Mouse (Mus musculus): Measurements from ENCODE around the gene Gm45213.

Gm45213 gene

DNA sequence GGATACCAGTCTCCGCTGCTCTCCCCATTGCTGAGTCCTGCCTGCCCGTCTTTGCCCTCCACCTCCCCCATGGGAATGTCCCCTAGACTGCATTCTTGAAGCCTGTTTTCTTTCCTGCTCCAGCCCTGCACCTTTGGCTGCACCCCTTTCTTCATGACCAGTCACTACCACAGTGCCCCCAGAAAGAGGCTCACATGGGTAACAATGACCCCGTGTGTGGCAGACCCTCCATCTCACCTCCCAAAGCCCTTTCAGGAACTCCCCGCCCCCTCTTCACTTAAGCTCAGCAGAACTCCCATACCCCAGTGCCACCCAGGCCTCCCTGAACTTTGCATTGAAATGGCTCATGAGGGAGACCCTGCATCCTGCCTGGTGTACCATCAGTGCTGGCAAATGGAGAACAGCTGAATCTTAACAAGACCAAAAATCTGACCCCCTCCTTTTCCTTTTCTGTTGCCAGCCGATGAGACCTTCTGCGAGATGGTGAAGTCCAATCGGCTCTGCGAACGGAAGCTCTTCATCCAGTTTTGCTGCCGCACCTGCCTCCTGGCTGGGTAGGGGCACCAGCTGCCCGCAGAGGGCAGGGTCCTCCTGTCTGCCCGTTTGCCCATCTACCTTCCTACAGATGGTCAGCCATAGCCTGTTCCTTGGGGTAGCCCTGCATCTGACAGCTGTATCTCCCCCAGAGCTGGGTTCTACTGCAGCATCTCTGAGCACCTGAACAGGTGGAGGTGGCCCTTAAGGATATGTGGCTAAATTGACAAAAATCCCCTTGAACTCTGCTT is 5.2 kb downstream of the Gm45213 start:
- no peak for DNase-seq (ENCODE audit: inconsistent ontology term)

DNA sequence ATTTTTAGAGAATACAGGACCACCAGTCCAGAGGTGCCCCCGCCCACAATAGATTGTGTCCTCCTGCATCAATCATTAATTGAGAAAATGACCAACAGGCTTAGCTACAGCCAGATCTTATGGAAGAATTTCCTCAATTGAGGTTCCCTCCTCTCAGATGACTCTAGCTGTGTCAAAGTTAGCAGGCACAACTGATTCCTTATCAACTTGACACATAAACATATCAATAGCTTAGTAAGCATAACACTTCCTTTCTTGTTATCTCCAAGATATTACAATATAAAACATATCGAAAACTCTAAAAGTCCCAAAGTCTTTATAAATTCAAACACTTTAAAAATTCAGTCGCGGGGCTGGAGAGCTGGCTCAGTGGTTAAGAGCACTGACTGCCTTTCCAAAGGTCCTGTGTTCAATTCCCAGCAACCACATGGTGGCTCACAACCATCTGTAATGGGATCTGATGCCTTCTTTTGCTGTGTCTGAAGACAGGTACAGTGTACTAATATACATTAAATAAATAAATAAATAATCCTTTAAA is 10.6 kb downstream of the Gm45213 start:
- no peak for DNase-seq (ENCODE audit: inconsistent ontology term)

DNA sequence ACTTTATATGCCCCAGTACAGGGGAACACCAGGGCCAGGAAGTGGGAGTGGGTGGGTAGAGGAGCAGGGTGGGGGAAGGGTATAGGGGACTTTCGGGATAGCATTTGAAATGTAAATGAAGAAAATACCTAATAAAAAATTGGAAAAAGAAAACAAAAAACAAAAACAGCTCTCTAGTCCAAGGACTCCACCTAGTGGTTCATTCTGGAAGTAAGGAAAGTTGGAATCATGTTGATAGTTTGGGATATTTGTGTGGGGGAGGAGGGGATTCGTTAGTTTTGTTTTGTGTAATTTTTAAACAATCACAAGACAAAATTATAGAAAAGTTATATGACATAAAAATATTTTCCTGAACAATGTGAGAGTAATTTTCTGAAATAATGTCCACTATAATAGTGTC is 12.0 kb downstream of the Gm45213 start:
- peak; percentile 11 for DNase-seq (ENCODE audit: inconsistent ontology term)

DNA sequence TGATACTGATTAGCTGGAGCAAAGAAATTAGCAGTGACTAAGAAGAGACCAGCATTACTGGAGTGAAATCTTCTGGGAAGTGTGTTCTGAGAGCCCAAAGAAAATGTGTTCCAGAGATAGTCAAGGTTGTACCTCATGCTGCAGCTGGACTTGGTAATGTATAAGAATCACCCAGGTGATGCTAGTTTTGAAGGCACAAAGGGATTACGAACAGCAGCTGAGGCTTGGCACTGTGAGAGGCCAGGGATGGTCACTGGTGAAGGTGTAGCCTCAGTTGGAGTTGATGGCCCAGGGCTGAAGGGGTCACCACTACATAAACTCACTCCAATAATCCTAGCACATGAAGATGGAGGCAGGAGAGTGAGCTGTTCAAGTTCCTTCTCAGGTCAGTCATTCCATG is 15.3 kb downstream of the Gm45213 start, which contains the start of gene Snrpa1:
TSS of gene Snrpa1 (plus strand) at position 301 of the 400 bp plus-strand sequence.
- no peak for DNase-seq (ENCODE audit: inconsistent ontology term)

DNA sequence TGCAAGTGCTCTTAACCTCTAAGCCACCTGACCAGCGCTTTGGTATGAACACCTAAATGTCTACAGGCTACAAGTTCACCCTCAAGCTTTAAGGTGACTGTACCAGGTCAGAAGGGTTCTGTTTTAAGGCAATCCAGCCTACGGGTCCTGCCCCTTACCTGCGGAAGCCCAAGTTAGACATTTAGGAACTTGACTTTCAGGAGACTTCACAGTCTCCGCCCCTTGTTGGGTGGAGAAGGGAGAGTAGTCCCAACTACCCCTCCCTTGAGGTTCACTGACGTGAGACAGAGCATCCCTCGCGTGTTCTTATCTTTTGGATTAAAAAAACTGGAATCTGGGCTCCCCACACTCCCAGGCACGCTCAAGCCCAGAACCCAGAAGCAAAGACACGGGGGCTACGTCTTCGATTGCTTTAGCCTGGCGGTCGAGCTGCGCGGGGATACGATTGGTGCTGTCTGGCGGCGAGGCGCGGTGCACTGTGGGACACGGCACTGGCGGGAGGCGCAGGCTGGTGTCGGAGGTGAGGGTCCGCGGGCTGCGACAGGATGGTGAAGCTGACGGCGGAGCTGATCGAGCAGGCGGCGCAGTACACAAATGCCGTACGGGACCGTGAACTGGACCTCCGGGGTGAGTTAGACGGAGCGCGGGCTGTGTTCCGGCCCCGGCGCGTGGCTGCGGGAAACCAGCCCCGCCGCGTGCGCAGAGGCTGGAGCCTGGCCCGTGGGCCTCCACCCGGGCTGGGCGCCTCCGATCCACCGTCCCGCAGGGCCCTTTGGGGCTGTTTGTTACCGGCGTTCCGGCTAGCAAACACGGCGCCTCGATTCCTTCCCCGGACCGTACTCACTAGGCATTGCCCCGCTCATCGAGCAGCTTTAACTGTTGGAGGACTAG is 16.9 kb downstream of the Gm45213 start:
- DNase-seq (ENCODE audit: inconsistent ontology term): peak; percentile 87

DNA sequence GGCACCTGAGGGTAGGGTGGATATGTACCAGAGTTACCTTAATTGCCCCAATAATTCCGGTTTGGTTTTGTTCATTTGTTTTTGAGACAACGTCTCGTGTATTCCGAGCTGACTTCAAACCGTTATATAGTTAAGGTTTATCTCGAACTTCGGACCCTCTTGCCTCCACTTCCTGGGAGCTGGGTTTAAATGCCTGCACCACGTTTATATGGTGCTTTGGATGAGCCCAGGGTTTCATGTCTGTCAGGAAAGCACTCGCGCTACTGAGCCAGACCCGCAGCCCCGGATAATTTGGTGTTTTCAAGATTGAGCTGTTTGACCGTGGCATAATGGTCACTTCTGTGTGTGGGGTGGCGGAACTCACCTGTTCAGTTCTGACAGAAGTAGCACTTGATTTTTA is 17.7 kb downstream of the Gm45213 start:
- DNase-seq (ENCODE audit: inconsistent ontology term): peak; percentile 2

DNA sequence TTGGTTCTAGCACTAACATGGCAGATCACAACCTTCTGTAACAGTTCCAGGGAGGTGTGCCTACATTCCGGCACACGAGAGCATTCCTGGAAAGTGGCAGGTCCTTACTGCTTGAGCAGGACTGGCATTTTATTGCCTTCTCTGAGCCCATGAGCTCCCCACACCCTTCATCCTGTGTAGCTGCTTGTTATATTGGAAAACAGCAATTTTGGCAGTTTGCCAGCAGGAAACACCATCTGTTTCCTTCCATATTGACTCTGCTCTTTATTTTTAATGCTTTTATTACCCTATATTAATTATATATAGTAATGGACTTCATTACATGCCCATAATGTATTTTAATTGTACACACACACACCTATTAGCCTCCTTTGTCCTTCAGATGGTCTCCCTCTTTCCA is 33.0 kb downstream of the Gm45213 start:
- DNase-seq (ENCODE audit: inconsistent ontology term): no peak

DNA sequence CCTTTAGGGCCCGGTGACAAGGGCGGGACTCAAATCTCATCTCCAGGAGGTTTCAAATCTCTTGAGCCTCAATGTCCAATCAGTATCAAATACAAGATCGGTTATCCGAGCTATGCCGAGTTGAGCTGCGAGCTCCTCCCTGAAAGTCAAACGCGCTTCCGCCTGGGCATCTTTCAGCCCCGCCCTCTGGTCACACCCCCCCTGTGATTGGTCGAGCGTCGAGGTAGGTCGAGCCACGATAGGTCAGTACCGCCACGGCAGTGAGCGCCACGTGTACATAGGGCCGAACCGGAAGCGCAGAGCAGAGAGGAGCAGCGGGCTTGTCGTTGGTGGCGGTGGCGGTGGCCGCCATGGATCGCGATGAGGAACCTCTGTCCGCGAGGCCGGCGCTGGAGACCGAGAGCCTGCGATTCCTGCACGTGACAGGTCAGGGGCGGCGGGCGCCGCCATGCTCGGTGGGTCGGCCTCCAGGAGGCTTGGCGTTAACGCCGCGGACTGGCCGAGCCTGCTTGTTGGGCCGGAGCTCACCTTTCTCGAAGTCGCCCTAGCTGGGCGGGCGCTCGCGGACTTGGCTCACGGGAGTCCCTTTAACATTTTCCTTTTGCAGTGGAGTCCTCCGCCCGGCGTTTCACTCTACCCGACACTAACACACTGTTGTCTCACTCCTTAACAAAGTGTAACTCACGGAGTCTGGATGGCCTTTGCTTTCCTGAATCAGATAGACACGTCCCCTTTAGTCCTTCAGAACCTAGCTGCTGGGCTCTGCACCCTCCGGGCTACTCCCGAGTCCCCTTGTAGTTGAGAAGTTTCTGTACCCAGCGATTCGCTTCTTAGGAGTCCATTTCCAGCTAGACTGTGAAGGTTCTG is 36.2 kb downstream of the Gm45213 start, which contains the start of gene Selenos:
TSS of gene Selenos (plus strand) at position 286 of the 867 bp plus-strand sequence.
- peak; percentile 99 for DNase-seq (ENCODE audit: inconsistent ontology term)

DNA sequence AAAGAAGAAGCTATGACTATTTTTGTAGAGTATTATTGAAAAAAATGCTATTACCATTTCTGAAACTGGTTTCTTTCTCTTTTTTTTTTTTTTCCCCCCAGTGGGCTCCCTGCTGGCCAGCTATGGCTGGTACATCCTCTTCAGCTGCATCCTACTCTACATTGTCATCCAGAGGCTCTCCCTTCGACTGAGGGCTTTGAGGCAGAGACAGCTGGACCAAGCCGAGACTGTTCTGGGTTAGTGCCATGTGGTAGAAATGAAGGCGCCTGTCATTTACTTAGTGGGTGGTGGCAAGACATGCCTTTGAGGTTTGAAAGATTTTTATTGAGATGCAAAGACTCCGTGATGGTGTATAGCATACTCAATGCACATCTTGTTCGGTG is 36.8 kb downstream of the Gm45213 start:
- no peak for DNase-seq (ENCODE audit: inconsistent ontology term)

DNA sequence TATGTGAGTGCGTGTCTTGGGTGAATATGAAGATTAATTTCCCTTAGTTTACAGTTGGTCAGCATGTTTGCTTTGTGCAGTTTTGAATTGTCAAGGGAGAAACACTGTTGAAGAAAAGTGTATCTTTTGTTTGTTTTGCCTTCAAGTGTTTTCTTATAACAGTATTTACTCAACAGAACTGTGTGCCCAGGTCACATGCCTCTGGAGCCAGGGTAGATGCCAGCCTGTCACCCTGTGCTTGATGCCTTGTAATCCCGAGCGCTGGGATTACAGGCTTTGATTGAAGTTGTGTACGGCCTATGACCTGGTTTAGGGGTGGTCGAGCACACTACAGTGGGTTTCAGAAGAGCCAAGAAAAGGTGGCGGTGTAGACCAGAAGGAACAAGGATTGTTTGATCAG is 40.4 kb downstream of the Gm45213 start:
- no peak for DNase-seq (ENCODE audit: inconsistent ontology term)

DNA sequence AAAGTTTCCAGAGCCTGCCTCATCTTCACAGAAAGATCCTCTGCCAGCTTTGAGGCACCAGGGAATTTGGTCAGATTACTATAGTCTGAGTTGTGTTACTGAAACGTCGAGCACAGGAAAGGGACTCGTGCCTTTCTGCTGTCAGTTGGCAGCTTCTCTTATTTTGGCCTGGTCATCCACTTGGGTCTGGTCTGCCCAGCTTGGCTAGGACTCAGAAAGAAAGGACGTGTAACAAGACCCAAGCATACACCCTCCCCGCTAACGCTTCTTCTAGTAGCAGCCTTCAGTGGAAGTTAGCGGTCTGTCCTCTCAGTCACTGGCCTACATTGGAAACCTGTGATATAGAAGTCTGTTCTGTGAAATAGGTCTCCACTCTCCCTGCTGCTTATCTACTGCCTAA is 41.1 kb downstream of the Gm45213 start:
- no peak for DNase-seq (ENCODE audit: inconsistent ontology term)

DNA sequence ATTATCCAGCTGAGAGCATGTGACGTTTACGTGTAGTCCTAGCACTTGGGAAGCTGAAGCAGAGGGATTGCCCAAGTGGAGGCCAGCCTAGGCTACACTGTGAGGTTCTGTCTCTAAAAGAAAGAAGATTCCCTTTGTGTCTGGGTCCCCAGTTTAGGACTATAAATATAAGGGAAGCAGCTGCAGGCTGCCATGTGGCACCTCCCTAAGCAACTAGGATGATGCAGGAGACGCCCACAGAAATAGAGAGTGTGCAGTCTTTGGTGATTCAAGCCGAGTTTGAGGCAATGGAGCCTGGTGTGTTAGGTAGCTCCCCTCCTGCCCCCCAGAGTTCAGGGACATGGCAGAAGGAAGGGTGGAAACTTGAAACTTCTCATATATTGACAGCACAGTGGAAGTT is 44.2 kb downstream of the Gm45213 start:
- no peak for DNase-seq (ENCODE audit: inconsistent ontology term)

DNA sequence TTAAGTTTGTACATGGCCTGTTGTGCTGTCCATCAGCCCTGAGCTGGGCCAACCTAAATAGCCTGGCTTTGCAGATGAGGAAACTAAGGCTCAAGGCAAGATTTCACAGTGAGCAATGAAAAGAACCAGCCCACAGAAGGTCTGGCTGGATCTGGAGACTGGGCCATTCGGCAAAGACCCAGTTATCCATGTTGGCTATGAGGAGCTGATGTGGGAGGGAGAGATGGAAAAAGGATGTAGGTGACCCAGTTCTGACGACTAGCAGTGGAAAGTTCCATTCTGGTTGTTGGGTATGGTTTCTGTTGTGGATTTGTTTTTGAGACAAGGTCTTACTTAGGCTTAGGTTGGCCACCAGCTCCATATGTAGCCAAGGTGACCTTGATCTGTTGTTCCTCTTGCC is 44.7 kb downstream of the Gm45213 start:
- no peak for DNase-seq (ENCODE audit: inconsistent ontology term)

DNA sequence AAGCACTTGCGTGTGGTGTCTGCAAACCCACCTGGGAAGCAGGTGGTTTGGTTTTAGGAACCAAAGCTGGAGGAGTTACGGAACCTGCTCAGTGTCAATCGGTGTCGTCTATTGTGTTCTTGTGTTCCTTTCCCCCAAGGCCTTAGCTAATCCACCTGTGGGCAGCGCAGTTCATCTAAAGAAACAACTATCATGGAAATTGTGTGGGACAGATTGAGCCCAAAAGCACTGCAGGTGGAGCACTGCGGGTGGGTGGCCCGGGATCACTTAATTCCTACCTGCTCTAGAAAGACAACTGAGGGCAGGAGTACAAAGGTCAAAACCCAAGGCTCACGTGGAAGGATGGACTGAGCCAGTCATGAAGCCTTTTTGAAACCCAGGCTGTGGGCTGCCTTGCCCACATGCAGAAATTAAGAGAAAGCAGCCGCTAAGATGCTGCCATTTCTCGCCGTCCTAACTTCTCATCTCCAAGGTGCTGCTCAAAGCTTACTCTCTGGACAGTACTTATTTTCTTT is 47.3 kb downstream of the Gm45213 start:
- no peak for DNase-seq (ENCODE audit: inconsistent ontology term)

DNA sequence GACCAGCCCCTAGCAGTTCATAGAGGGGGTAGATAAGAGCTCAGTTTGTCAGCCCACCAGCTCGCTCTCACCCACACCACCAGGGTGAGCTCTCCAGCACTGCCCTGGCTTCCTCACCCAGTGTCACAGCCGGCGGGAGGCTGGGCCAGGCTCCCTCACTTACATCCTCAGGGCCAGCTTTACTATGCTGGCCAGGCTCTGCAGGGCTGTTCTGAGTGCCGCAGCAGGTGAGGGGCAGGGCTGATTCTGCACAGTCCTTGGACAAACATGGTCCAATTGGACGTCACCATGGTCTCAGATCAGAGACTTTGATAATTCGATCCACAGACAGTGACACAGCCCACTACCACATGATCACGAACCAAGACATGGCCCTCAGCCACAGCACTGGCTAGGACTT is 48.2 kb downstream of the Gm45213 start:
- DNase-seq (ENCODE audit: inconsistent ontology term): no peak

DNA sequence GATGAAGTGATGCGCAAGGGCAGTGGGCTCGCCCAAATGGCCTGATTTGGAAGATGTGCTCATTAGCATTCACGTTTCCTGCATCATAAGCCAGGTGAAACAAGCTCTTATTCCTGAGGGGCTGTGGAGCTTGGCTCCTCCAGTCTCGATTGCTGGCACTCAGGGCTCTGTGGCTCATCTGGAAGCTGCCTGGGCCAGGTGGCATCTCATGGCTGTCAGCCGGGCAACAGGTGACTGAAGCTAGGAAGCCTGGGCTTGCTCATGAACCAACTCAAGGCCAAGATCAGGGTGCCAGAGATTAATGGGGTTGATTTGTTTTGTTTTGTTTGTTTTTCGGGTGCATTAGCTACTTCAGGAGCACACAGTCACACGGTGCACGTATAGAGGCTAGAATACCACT is 49.3 kb downstream of the Gm45213 start:
- DNase-seq (ENCODE audit: inconsistent ontology term): no peak

DNA sequence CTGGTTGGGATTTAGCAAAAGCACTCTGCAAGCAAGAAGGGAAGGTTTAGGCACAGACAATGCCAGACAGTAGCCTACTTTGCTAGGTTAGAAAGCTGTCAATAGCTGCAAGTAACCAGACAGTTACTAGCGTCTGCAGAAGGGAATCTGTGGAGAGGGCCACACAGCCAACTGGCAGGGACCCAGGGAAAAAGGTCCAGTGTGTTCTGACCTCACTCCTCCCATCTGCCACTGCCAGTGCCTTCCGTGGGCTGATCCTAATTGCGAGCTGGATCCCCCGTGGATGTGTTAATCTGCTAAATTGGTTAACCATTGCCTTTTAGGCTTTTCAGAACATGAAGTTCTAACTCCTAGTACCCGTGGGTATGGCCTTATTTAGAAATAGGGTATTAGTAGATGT is 50.7 kb downstream of the Gm45213 start:
- DNase-seq (ENCODE audit: inconsistent ontology term): no peak

DNA sequence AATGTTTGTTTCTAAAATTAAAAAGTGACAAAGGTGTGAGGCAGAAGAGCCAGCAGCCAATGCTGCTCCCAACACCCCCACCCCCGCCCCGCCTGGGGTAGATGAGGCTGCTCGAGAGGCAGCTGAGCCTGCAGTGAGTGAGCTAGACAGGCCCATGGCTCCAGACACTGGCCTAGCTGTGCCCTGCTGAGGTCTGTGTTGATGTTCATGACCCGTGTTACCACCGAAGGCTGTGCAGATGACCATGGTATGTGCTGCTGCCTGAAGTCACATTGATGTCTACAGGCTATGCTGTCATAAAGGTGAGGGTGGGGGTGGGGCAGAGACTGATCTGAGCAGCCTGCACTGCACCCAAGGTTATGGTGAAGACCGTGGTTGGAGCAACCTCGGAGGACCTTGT is 55.4 kb downstream of the Gm45213 start:
- no peak for DNase-seq (ENCODE audit: inconsistent ontology term)

DNA sequence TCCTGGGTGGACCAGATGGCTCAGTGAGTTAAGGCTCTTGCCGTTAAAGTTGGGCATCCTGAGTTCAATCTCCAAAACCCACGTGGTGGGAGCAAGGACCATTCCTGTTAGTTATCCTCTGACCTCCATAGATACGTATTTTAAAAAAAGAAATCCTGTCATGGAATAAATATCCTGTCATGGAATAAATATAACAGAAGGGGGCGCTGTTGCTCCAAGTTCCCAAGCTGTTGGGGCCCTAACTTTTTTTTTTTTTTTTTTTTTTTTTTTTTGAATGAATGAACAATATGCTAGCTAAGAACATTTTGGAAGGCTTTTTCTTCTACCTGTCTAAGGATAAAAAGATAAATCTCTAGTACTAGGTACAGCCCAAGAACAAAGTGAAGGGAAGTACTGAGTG is 58.5 kb downstream of the Gm45213 start:
- no peak for DNase-seq (ENCODE audit: inconsistent ontology term)

DNA sequence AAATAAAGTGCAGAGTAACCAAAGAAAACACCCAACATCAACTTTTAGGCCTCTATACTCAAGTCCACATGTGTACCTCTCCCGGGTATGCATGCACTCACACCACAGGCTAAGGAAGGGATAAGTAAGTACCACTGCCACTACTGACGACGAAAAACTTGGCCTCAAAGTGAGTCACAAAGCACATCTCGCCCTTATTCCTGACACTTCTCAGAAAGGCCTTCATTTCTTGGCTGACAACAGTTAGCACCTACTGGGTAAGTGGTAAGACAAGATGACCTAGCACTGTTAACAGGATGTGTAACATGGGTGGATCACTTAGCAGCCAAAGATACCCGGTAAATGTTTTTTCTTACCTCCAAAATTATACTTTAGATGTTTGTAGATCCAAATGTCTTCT is 61.1 kb downstream of the Gm45213 start:
- no peak for DNase-seq (ENCODE audit: inconsistent ontology term)

DNA sequence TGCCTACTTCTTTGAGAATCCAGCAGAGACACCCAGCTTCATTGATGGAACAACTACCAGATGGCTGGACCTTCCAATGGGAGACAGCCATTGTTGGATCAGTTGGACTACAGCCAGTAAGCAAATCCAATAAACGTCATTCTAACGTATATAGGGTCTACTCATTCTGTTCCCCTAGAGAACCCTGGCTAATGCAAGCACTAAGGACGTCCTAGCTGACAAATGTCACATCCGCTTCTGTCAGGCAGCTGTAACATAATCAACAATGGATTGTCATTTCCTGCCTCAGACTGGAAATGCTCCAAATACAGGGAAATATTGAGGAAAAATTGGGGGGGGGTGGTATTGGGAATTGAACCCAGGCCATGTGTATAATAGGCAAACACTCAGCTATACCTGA is 62.4 kb downstream of the Gm45213 start:
- DNase-seq (ENCODE audit: inconsistent ontology term): no peak
